Mouse (Mus musculus): ENCODE results near the gene Cebpzos.

Cebpzos gene

GRCm38 (mm10) chr17:78937229-78937853 is 21.0 kb downstream of the Cebpzos start:
- no peak for DNase-seq (ENCODE audit: extremely low read depth, insufficient read length, low spot score)

DNA sequence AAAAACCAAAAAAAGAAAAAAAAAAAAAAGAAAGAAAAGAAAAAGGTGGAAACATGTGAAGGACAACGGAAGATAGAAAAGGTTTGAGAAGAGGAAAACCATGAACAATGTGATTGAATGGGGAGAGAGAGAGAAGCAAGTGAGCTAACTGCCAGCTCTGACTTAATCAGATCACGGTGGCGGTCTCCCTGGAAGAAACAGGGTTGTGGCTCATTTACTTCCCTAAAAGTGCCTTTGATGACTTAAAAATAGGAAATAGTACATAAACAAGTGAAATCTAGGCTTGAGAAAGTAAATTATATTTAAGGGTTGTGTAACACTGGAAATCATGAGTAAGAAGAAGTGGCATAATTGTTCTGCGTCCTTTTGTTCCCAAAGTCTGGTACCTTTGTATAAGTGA is 22.6 kb downstream of the Cebpzos start:
- no peak for DNase-seq (ENCODE audit: extremely low read depth, insufficient read length, low spot score)

DNA sequence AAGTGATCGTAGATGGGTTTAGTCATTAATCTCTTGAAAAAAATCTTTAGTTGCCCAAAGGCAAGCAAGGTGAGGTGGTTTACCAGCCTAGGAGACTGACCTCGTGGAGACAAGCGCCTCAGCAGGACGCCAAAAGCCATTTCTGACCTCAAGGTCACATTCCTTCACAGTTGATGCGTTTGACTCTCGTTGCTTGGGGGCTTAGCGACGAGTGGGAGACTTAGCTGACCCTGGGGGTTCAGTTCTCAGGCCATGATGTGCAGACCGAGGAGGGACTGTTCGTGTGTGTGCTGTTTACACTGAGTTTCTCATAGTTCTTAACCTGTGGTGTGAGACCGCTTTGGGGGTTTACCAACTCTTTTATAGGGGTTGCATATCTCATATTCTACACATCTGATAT is 26.3 kb downstream of the Cebpzos start:
- DNase-seq (ENCODE audit: extremely low read depth, insufficient read length, low spot score), result no peak

DNA sequence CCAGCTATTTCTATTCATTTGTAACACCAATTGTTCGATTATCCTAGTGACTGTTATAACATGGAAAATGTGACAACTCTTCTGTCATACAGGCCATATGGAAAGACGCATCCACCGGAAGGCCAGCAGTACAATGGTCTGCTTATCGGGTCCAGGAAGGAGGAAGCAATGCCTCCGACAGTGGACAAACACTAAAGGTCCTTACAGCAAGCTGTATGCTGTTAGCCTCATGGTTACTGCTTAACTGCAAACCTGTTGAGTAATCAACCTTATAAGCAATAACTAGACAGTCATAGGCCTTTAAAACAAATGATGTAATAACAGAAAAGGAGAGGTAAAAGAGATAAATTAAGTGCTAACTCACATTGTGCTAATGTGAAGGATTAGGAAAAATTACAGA is 34.9 kb downstream of the Cebpzos start:
- no peak for DNase-seq (ENCODE audit: extremely low read depth, insufficient read length, low spot score)

- no peak for DNase-seq (ENCODE audit: extremely low read depth, insufficient read length, low spot score)
Observed at GRCm38 (mm10) chr17:78952070-78952469, 35.8 kb downstream of the Cebpzos start.

DNA sequence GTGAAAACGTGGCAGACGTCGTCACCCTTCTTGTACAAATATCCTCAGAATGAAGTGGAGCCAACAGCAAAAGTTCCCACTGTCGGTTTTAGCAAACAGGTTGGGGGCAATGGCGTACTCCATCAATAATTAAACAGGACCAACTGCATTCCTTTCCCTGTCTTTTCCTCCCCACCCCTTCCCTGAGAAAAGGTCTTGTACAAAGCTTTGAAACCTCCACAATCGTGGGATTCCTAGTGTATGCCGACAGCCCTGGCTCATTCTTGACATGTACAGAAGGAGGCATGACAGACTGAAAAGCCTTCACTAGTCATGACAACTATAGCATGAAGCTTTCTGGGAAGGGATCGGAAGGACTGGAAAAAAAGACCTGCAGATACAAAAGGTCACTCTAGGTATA is 36.9 kb downstream of the Cebpzos start:
- no peak for DNase-seq (ENCODE audit: extremely low read depth, insufficient read length, low spot score)

DNA sequence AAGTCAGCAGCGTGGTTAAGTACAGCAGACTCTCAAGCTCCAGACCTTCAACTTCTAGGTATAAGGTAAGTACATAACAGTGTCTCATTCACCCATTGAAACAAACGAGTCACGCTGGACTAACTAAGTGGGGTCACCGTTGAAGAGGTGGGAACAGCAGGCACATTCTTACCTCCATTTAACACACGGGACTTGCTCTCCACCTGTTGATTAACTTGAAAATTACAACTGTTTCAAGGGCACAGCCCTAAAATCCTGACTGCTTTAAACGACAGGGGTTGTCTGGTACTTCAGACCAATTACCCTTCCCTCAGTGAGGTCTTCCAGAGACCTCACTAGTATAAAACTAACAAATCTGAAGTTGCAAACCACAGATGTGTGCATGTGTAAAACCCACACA is 43.2 kb downstream of the Cebpzos start:
- no peak for DNase-seq (ENCODE audit: extremely low read depth, insufficient read length, low spot score)

- DNase-seq (ENCODE audit: extremely low read depth, insufficient read length, low spot score), result no peak
Observed at GRCm38 (mm10) chr17:78964387-78964786, 48.1 kb downstream of the Cebpzos start.

DNA sequence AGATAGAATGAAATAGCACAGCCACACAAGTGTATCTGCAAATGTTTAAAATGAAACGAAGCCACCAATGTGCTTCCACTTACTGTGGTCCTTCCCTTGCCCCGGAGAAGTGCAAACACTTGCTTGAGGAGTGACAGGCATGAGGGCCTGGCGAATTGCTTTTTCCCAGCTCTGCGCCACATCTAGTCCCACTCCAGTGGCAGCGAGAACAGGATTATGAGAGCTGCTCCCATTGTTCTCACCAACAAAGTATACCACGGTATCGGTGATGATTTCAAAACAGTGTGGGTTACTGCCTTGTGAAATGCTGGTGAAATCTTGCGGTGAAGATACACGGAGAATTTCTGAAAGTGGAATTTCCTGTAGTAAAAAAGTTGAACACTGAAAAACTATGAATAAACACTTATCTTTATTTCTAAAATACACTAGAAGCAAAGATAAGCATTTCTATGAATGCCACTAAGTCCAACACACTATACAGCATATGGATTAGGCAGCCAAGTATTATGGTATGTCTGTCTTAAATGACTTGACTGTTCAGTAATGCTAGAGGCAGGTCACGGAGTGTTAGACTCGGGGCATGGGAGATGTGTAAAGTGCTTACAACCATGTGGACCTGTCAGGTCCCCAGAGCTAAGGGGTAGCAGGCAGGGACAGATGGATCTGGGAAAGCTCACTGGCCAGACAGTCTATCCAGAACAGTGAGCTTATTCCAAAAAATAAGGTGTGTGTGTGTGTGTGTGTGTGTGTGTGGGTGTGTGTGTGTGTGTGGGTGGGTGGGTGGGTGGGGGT is 50.0 kb downstream of the Cebpzos start:
- DNase-seq (ENCODE audit: extremely low read depth, insufficient read length, low spot score), result no peak

DNA sequence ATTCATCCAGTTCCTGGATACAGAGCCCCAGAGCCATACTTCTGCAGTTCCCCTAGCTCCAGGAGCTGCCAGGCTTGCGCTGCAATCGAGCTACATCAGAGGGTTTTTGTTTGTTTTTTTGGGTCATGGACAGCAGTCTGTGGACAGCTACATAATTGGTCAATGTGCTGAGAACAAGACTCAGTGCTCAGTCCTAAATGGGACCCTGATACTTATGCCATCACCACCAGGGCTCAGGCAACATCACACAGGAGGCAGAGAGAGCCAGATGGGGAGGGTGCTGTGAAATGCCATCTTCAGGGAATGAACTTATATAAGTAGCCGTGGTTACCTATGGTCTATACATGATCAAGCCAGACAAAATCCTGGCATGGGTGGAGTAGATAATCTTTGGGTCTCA is 52.2 kb downstream of the Cebpzos start:
- no peak for DNase-seq (ENCODE audit: extremely low read depth, insufficient read length, low spot score)
